Mouse (Mus musculus) macrophage (primary cell): ENCODE measurements around the gene Dcxr. TPM values are rescaled to one million over a fixed set of nuclear protein-coding genes. Genes with fewer than 3 reads are reported as not detected.
"Not testable (repeated sequence)": the region's sequence is repeated elsewhere in the genome, so short reads cannot be mapped to it uniquely, and the experiment has no call there.

Source experiments
- H3K27ac ChIP-seq: fragments of 350-480 bp; formaldehyde crosslinking; 2 replicates; pipeline ENCODE4 v1.9.0; 2021
- H3K36me3 ChIP-seq: fragments of 350-480 bp; formaldehyde crosslinking; 2 replicates; pipeline ENCODE4 v1.9.0; 2021; ENCODE audit errors: inconsistent target
- H3K4me3 ChIP-seq: fragments of 350-480 bp; formaldehyde crosslinking; 2 replicates; pipeline ENCODE4 v1.9.0; 2021; ENCODE audit errors: inconsistent target
- H3K79me2 ChIP-seq: fragments of 350-480 bp; formaldehyde crosslinking; 2 replicates; pipeline ENCODE4 v1.9.0; 2021; ENCODE audit errors: inconsistent target
- WGBS: methylation state at CpG from one replicate; pipeline ENCODE4 v1.1.7; 2026; ENCODE audit warnings: inconsistent platforms; ENCODE audit not compliant: missing documents; 5-methylcytosine and 5-hydroxymethylcytosine counted together
- polyA plus RNA-seq: library from polyadenylated mRNA; stranded (reverse); fragments of 250-400 nt; gene quantifications from 3 replicates; pipeline ENCODE4 v1.2.4, GENCODE M21; 2018; ENCODE audit warnings: inconsistent platforms

Gene Dcxr
- polyA plus RNA-seq, 1 experiment from 2014 or later, result 50.0 TPM

DNA sequence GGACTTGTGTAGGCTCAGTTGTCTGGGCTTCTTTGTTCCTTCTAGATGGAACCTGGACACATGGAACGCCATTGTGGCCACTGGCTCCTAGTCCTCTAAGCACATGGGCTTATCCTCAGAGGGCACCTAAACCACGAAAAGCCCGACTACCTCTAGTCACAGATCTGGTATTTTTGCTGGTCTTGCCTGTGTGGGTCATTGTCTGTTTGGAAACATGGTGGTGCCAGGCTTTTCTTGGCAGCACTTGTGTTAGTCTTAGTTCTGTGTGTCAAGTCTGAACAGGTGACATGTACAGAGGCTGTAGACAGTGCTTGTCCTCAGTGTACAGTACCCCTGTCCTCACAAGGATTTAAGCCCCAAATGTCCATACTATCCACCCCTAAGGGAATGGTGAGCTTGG is 43.5 kb downstream of the Dcxr start:
- 90% methylated on average over 3 of the region's 3 CpGs for WGBS
- Histone ChIP-seq H3K36me3 (peaks cover 56% of the 10 kb centered on the region), H3K79me2 (peaks cover 5% of the 10 kb centered on the region; the same call in 1 of the 2 replicates), H3K27ac (no peak overlapping the region), H3K4me3 (no peak overlapping the region)

DNA sequence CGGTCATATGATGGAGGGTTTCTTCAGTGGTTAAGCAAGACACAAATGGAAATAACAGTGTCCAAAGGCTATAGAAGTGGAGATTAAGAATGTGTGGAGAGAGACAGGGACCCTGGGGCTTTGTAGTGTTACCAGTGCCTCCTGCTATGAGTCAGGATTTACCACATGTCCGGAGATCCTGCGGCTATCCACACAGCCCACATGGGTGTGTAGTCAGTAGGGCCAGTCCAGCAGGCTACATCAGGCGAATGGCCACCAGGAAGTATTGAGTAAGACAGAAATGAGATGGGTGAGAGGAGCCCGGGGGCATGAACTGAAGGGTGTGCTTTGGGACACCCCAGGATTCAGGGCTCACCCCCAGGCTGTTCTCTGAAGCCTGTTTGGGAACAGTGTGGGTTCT is 44.4 kb downstream of the Dcxr start:
- 85% methylated on average over 5 of the region's 5 CpGs for WGBS
- Histone ChIP-seq H3K27ac (no peak overlapping the region), H3K4me3 (no peak overlapping the region), H3K79me2 (peaks cover 5% of the 10 kb centered on the region; the same call in 1 of the 2 replicates), H3K36me3 (peaks cover 63% of the 10 kb centered on the region)

DNA sequence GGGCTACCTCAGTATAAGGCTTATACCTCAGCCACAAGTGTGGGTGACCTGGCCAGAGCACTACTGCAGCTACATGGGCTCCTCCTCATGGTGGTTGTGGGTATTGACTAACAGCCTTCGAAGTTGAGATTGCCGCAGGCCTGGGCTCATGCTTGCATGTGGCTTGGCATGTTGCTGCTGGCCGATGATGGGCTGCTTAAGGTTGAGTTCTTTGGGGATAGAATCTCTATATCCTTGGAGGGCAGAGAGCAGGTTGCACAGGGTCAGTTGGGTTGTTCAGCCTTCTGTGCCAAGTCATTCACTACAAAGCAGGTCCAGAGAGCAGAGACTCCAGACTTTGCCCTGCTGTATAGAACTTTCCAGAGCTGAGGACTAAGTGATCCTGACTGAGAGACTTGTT is 47.2 kb downstream of the Dcxr start:
- WGBS, result 73% methylated on average over 3 of the region's 3 CpGs
- Histone ChIP-seq H3K27ac (no peak overlapping the region), H3K36me3 (peaks cover 46% of the 10 kb centered on the region), H3K4me3 (no peak overlapping the region), H3K79me2 (peaks cover 21% of the 10 kb centered on the region; the same call in 1 of the 2 replicates)

DNA sequence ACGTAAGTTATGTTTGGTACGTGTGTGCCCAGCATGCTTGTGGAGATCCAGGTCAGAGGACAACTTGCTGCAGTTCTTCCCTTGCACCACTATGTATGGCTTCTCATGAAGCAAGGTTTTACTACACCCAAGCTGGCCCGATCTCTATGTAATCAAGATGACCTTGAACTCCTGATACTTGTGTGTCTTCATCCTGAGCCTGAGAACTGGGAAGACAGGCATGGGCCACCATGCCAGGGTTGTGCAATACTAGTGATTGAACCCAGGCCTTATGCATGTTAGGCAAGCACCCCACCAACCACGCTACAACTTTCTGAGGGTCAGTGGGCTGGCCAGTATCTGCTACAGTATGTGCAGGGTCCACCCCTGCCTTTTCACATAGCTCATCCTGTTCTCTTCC is 50.1 kb downstream of the Dcxr start:
- Histone ChIP-seq H3K27ac (no peak overlapping the region), H3K36me3 (peaks cover 36% of the 10 kb centered on the region), H3K79me2 (peaks cover 32% of the 10 kb centered on the region; the same call in 1 of the 2 replicates), H3K4me3 (no peak overlapping the region)
- 93% methylated on average over 4 of the region's 4 CpGs for WGBS

DNA sequence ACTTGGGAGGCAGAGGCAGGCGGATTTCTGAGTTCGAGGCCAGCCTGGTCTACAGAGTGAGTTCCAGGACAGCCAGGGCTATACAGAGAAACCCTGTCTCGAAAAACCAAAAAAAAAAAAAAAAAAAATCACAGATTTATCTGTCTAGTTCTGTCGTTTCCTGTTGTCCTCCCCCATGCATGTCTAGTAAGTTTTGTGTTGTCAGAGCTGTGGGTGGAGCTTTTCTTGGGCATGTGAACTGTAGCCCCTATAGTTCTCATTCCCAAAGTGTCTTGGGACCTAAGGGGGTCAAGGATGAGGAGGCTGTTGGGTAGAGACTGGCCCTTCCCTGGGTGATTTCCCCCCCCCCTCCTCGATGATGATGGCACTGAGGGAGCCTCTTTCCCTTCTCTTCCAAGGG is 51.2 kb downstream of the Dcxr start:
- peaks cover 32% of the 10 kb centered on the region; the same call in 1 of the 2 replicates for H3K79me2 ChIP-seq
- H3K27ac ChIP-seq, H3K4me3 ChIP-seq: not testable (repeated sequence)
- peaks cover 29% of the 10 kb centered on the region for H3K36me3 ChIP-seq
- 100% methylated on average over 1 of the region's 5 CpGs for WGBS

Other genes starting within 250 kb of the Dcxr start
- 28.2 to 81.1 TPM (median 37.6 TPM) in 3 replicates for gene Mrpl12, start 242.7 kb downstream of the Dcxr start, polyA plus RNA-seq
- 29.6 to 61.7 TPM (median 44.6 TPM) in 3 replicates for gene Slc25a10, start 235.4 kb downstream of the Dcxr start, polyA plus RNA-seq
- 0.09 TPM in 1 of 3 replicates, not detected in the others for gene Gcgr, start 196.6 kb downstream of the Dcxr start, polyA plus RNA-seq
- 36.9 to 60.9 TPM (median 57.7 TPM) in 3 replicates for gene Mcrip1, start 177.6 kb downstream of the Dcxr start, polyA plus RNA-seq
- not detected in 3 replicates for gene Ppp1r27, start 176.1 kb downstream of the Dcxr start, polyA plus RNA-seq
- gene P4hb, start 154.0 kb downstream of the Dcxr start, polyA plus RNA-seq, result 294 to 442 TPM (median 388 TPM) in 3 replicates
- gene Arhgdia, start 145.7 kb downstream of the Dcxr start, polyA plus RNA-seq, result 662 to 966 TPM (median 875 TPM) in 3 replicates
- 34.3 to 88.6 TPM (median 41.5 TPM) in 3 replicates for gene Alyref, start 128.9 kb downstream of the Dcxr start, polyA plus RNA-seq
- gene Anapc11, start 128.9 kb downstream of the Dcxr start, polyA plus RNA-seq, result 40.4 to 78.6 TPM (median 76.2 TPM) in 3 replicates
- not detected in 3 replicates for gene Npb, start 118.8 kb downstream of the Dcxr start, polyA plus RNA-seq
- 23.8 to 69.4 TPM (median 36.2 TPM) in 3 replicates for gene Pcyt2, start 109.3 kb downstream of the Dcxr start, polyA plus RNA-seq
- 37.3 to 77.5 TPM (median 50.4 TPM) in 3 replicates for gene Sirt7, start 102.0 kb downstream of the Dcxr start, polyA plus RNA-seq
- gene Mafg, start 93.7 kb downstream of the Dcxr start, polyA plus RNA-seq, result 18.1 to 68.2 TPM (median 39.6 TPM) in 3 replicates
- gene Pycr1, start 83.5 kb downstream of the Dcxr start, polyA plus RNA-seq, result not detected in 3 replicates
- gene Myadml2, start 79.1 kb downstream of the Dcxr start, polyA plus RNA-seq, result not detected in 3 replicates
- not detected in 3 replicates for gene Notum, start 66.1 kb downstream of the Dcxr start, polyA plus RNA-seq
- gene Aspscr1, start 54.3 kb downstream of the Dcxr start, polyA plus RNA-seq, result 21.6 to 38.8 TPM (median 34.8 TPM) in 3 replicates
- gene Cenpx, start 13.5 kb downstream of the Dcxr start, polyA plus RNA-seq, result 70.5 to 93.2 TPM (median 84.4 TPM) in 3 replicates
- gene Lrrc45, start 13.4 kb downstream of the Dcxr start, polyA plus RNA-seq, result 8.8 to 16.3 TPM (median 8.9 TPM) in 3 replicates
- 5.4 to 14.4 TPM (median 7.5 TPM) in 3 replicates for gene Rac3, start 5.8 kb downstream of the Dcxr start, polyA plus RNA-seq
- gene Cbr2, start 4.8 kb upstream of the Dcxr start, polyA plus RNA-seq, result 26.0 to 63.7 TPM (median 28.8 TPM) in 3 replicates
- gene Hmga1b, start 35.5 kb upstream of the Dcxr start, polyA plus RNA-seq, result 3.8 to 12.6 TPM (median 5.1 TPM) in 3 replicates
- 12.9 to 16.2 TPM (median 15.6 TPM) in 3 replicates for gene Rfng, start 56.9 kb upstream of the Dcxr start, polyA plus RNA-seq
- gene Gps1, start 57.0 kb upstream of the Dcxr start, polyA plus RNA-seq, result 31.8 to 85.4 TPM (median 49.9 TPM) in 3 replicates
- gene Dus1l, start 69.1 kb upstream of the Dcxr start, polyA plus RNA-seq, result 17.1 to 33.6 TPM (median 26.6 TPM) in 3 replicates
- 20.8 to 45.3 TPM (median 23.6 TPM) in 3 replicates for gene Fasn, start 97.3 kb upstream of the Dcxr start, polyA plus RNA-seq
- gene Ccdc57, start 205.6 kb upstream of the Dcxr start, polyA plus RNA-seq, result 1.4 to 3.2 TPM (median 1.7 TPM) in 3 replicates
- gene Slc16a3, start 221.2 kb upstream of the Dcxr start, polyA plus RNA-seq, result 5.7 to 18.5 TPM (median 14.2 TPM) in 3 replicates